ENCODE assay signal across 12 mouse cellular contexts in genomic region chr8:10901014-10901413, GRCm38 (mm10).
DNase-seq lines count a peak whose midpoint lies in the region; ATAC-seq lines count a peak whose summit lies in the region.
"Had no signal": no experiment of that assay in that cellular context is flagged by ENCODE, and none has a peak within 500 bp of the region (broad histone marks: within the 10 kb centered on the region; RNA-seq: fewer than 3 reads in every experiment).

No protein-coding gene starts in this region.

- peak; percentile 92 for ATAC-seq in megakaryocyte progenitor cell, adult 5-6 weeks (replicated peaks; ENCODE audit: poor library complexity)
- ATAC-seq: midbrain, embryonic 13.5 days had no signal

- peak; percentile 50 for DNase-seq in lung, postnatal 36 days
- DNase-seq in lung, postnatal 10 days: no peak
- peak; percentile 5 for DNase-seq in induced T-regulatory cell, adult 2 months (ENCODE audit: low read depth)
- no peak for DNase-seq in adrenal gland, postnatal 4 days (ENCODE audit: low spot score in 2 of 2)
- no peak for DNase-seq in adrenal gland, adult 18-20 months (ENCODE audit: low spot score in 2 of 2)
- DNase-seq in retina, embryonic 14.5 days (ENCODE audit: low spot score): no peak
- DNase-seq: heart, postnatal 36 days; kidney, adult 2 months; layer of hippocampus, postnatal 36 days; right cerebral cortex, postnatal 4 days had no signal

Comparison
In these comparisons a context has a peak if more than half of its experiments do, and no peak if none do; other contexts are left out.
1. DNase-seq: peak in lung, postnatal 36 days (single experiment) and induced T-regulatory cell, adult 2 months (single experiment); none in lung, postnatal 10 days (single experiment), adrenal gland, postnatal 4 days (0 of 2), adrenal gland, adult 18-20 months (0 of 2) and retina, embryonic 14.5 days (single experiment).